Mouse (Mus musculus): ENCODE measurements around the gene Spo11. TPM values are rescaled to one million over a fixed set of nuclear protein-coding genes. Genes with fewer than 3 reads are reported as not detected.

The Spo11 gene
- polyA plus RNA-seq, 1 experiment = 0.15 TPM

- WGBS = 57% methylated on average over 3 of the region's 3 CpGs
- DNase-seq = no peak
- H3K4me1 ChIP-seq (ENCODE audit: control insufficient read depth, insufficient read depth, low read length) = peaks cover 16% of the 10 kb centered on the region; the same call in 1 of the 2 replicates
- TF ChIP-seq CTCF (IDR thresholded peaks at IDR 0.05; ENCODE audit: insufficient read depth, low read length) (no peak), POLR2A (IDR thresholded peaks at IDR 0.05; ENCODE audit: borderline replicate concordance, extremely low read depth, low read depth, low read length) (no peak)
- H3K4me3 ChIP-seq (replicated peaks; ENCODE audit: extremely low read depth, low read depth, low read length) = no peak overlapping the region
These were observed 49.2 kb downstream of the Spo11 start for GRCm38 (mm10) chr2:173026688-173027131.

- peaks cover 15% of the 10 kb centered on the region; the same call in 1 of the 2 replicates for H3K4me1 ChIP-seq (ENCODE audit: control insufficient read depth, insufficient read depth, low read length)
- H3K4me3 ChIP-seq (replicated peaks; ENCODE audit: extremely low read depth, low read depth, low read length) = no peak overlapping the region
- WGBS = 72% methylated on average over 6 of the region's 6 CpGs
- DNase-seq = no peak
- no peak for TF ChIP-seq POLR2A (IDR thresholded peaks at IDR 0.05; ENCODE audit: borderline replicate concordance, extremely low read depth, low read depth, low read length)
These were observed 49.8 kb downstream of the Spo11 start for GRCm38 (mm10) chr2:173027169-173027823.

GRCm38 (mm10) chr2:173027824-173028495 is 50.5 kb downstream of the Spo11 start:
- WGBS = 70% methylated on average over 4 of the region's 4 CpGs
- peaks cover 11% of the 10 kb centered on the region; the same call in 1 of the 2 replicates for H3K4me1 ChIP-seq (ENCODE audit: control insufficient read depth, insufficient read depth, low read length)
- no peak for DNase-seq
- H3K4me3 ChIP-seq (replicated peaks; ENCODE audit: extremely low read depth, low read depth, low read length) = no peak overlapping the region
- no peak for TF ChIP-seq CTCF (IDR thresholded peaks at IDR 0.05; ENCODE audit: insufficient read depth, low read length)
- TF ChIP-seq POLR2A (IDR thresholded peaks at IDR 0.05; ENCODE audit: borderline replicate concordance, extremely low read depth, low read depth, low read length) = no peak

- Histone ChIP-seq H3K4me3 (replicated peaks; ENCODE audit: extremely low read depth, low read depth, low read length) (no peak overlapping the region), H3K4me1 (ENCODE audit: control insufficient read depth, insufficient read depth, low read length) (peaks cover 11% of the 10 kb centered on the region; the same call in 1 of the 2 replicates)
- WGBS = 87% methylated on average over 3 of the region's 3 CpGs
- no peak for DNase-seq
- no peak for TF ChIP-seq CTCF (IDR thresholded peaks at IDR 0.05; ENCODE audit: insufficient read depth, low read length)
- TF ChIP-seq POLR2A (IDR thresholded peaks at IDR 0.05; ENCODE audit: borderline replicate concordance, extremely low read depth, low read depth, low read length) = no peak
These were observed 51.1 kb downstream of the Spo11 start for GRCm38 (mm10) chr2:173028508-173029031.

- WGBS = 64% methylated on average over 12 of the region's 12 CpGs
- no peak overlapping the region for H3K4me3 ChIP-seq (replicated peaks; ENCODE audit: extremely low read depth, low read depth, low read length)
- TF ChIP-seq CTCF (IDR thresholded peaks at IDR 0.05; ENCODE audit: insufficient read depth, low read length) = no peak
- no peak for TF ChIP-seq POLR2A (IDR thresholded peaks at IDR 0.05; ENCODE audit: borderline replicate concordance, extremely low read depth, low read depth, low read length)
- DNase-seq = no peak
- H3K4me1 ChIP-seq (ENCODE audit: control insufficient read depth, insufficient read depth, low read length) = peaks cover 23% of the 10 kb centered on the region
These were observed 53.3 kb downstream of the Spo11 start for GRCm38 (mm10) chr2:173030591-173031338.

GRCm38 (mm10) chr2:173033531-173033930 is 56.0 kb downstream of the Spo11 start:
- H3K4me1 ChIP-seq (ENCODE audit: control insufficient read depth, insufficient read depth, low read length) = peaks cover 16% of the 10 kb centered on the region
- 93% methylated on average over 13 of the region's 13 CpGs for WGBS
- no peak for DNase-seq
- H3K4me3 ChIP-seq (replicated peaks; ENCODE audit: extremely low read depth, low read depth, low read length) = no peak overlapping the region
- no peak for TF ChIP-seq POLR2A (IDR thresholded peaks at IDR 0.05; ENCODE audit: borderline replicate concordance, extremely low read depth, low read depth, low read length)
- TF ChIP-seq CTCF (IDR thresholded peaks at IDR 0.05; ENCODE audit: insufficient read depth, low read length) = no peak

GRCm38 (mm10) chr2:173034998-173035397 is 57.5 kb downstream of the Spo11 start:
- WGBS = 26% methylated on average over 4 of the region's 4 CpGs
- TF ChIP-seq CTCF (IDR thresholded peaks at IDR 0.05; ENCODE audit: insufficient read depth, low read length) (no peak), POLR2A (IDR thresholded peaks at IDR 0.05; ENCODE audit: borderline replicate concordance, extremely low read depth, low read depth, low read length) (no peak)
- DNase-seq = no peak
- Histone ChIP-seq H3K4me3 (replicated peaks; ENCODE audit: extremely low read depth, low read depth, low read length) (no peak overlapping the region), H3K4me1 (ENCODE audit: control insufficient read depth, insufficient read depth, low read length) (peaks cover 16% of the 10 kb centered on the region)

- TF ChIP-seq POLR2A (IDR thresholded peaks at IDR 0.05; ENCODE audit: borderline replicate concordance, extremely low read depth, low read depth, low read length) (no peak), CTCF (IDR thresholded peaks at IDR 0.05; ENCODE audit: insufficient read depth, low read length) (no peak)
- peaks cover 16% of the 10 kb centered on the region for H3K4me1 ChIP-seq (ENCODE audit: control insufficient read depth, insufficient read depth, low read length)
- WGBS = 82% methylated on average over 5 of the region's 5 CpGs
- no peak for DNase-seq
- H3K4me3 ChIP-seq (replicated peaks; ENCODE audit: extremely low read depth, low read depth, low read length) = no peak overlapping the region
These were observed 58.2 kb downstream of the Spo11 start for GRCm38 (mm10) chr2:173035653-173036052.

- no peak for TF ChIP-seq CTCF (IDR thresholded peaks at IDR 0.05; ENCODE audit: insufficient read depth, low read length)
- 91% methylated on average over 5 of the region's 5 CpGs for WGBS
- Histone ChIP-seq H3K4me1 (ENCODE audit: control insufficient read depth, insufficient read depth, low read length) (peaks cover 16% of the 10 kb centered on the region), H3K4me3 (replicated peaks; ENCODE audit: extremely low read depth, low read depth, low read length) (no peak overlapping the region)
- no peak for DNase-seq
These were observed 58.6 kb downstream of the Spo11 start for GRCm38 (mm10) chr2:173036055-173036454.

Data from lung, adult 2 months (tissue).